Mouse (Mus musculus): ENCODE data around the gene Slc51a. TPM values are rescaled to one million over a fixed set of nuclear protein-coding genes. Genes with fewer than 3 reads are reported as not detected.

The Slc51a gene
- polyA plus RNA-seq, 1 experiment from 2014 or later, result 0.40 TPM

- Histone ChIP-seq H3K27me3 (no peaks in the 10 kb centered on the region), H3K4me2 (peak overlapping the region; percentile 46), H3K4me1 (peaks cover 29% of the 10 kb centered on the region), H3K4me3 (replicated peaks) (0 out of 2 replicates have a peak overlapping the region, but pooled peaks have one; percentile 10), H3K27ac (peak overlapping the region; percentile 99), H3K36me3 (replicated peaks) (no peaks in the 10 kb centered on the region), H3K9ac (peak overlapping the region; percentile 56), H3K9me3 (no peaks in the 10 kb centered on the region)
- WGBS, result 7% methylated on average over 21 of the region's 21 CpGs
- peak; percentile 94 for ATAC-seq (ENCODE audit: low FRiP score)
Observed at GRCm38 (mm10) chr16:32516006-32516962, 28.6 kb upstream of the Slc51a start.

GRCm38 (mm10) chr16:32513948-32514347 lies 26.3 kb upstream of the Slc51a start:
- 90% methylated on average over 6 of the region's 6 CpGs for WGBS

GRCm38 (mm10) chr16:32513401-32513800 lies 25.7 kb upstream of the Slc51a start:
- H3K27ac ChIP-seq, result no peak overlapping the region
- H3K4me1 ChIP-seq, result peaks cover 33% of the 10 kb centered on the region
- WGBS, result 86% methylated on average over 6 of the region's 6 CpGs
- H3K9ac ChIP-seq, result no peak overlapping the region
- H3K27me3 ChIP-seq, result no peaks in the 10 kb centered on the region
- H3K9me3 ChIP-seq, result no peaks in the 10 kb centered on the region
- no peak for ATAC-seq (ENCODE audit: low FRiP score)
- H3K36me3 ChIP-seq (replicated peaks), result no peaks in the 10 kb centered on the region
- no peak overlapping the region for H3K4me3 ChIP-seq (replicated peaks)
- no peak overlapping the region for H3K4me2 ChIP-seq

More at GRCm38 (mm10) chr16:32513948-32514347, 26.3 kb upstream of the Slc51a start:
- Histone ChIP-seq H3K27me3 (no peaks in the 10 kb centered on the region), H3K4me1 (peaks cover 33% of the 10 kb centered on the region), H3K4me2 (no peak overlapping the region), H3K27ac (no peak overlapping the region), H3K36me3 (replicated peaks) (no peaks in the 10 kb centered on the region), H3K9me3 (no peaks in the 10 kb centered on the region), H3K4me3 (replicated peaks) (no peak overlapping the region), H3K9ac (no peak overlapping the region)
- ATAC-seq (ENCODE audit: low FRiP score), result no peak

- Histone ChIP-seq H3K4me3 (replicated peaks) (no peak overlapping the region), H3K9me3 (no peaks in the 10 kb centered on the region), H3K36me3 (replicated peaks) (no peaks in the 10 kb centered on the region), H3K4me1 (peaks cover 33% of the 10 kb centered on the region), H3K4me2 (no peak overlapping the region), H3K9ac (no peak overlapping the region), H3K27me3 (no peaks in the 10 kb centered on the region), H3K27ac (0 out of 2 replicates have a peak overlapping the region, but pooled peaks have one; percentile 6)
- ATAC-seq (ENCODE audit: low FRiP score), result no peak
- WGBS, result 74% methylated on average over 3 of the region's 3 CpGs
Observed at GRCm38 (mm10) chr16:32512921-32513320, 25.2 kb upstream of the Slc51a start.

DNA sequence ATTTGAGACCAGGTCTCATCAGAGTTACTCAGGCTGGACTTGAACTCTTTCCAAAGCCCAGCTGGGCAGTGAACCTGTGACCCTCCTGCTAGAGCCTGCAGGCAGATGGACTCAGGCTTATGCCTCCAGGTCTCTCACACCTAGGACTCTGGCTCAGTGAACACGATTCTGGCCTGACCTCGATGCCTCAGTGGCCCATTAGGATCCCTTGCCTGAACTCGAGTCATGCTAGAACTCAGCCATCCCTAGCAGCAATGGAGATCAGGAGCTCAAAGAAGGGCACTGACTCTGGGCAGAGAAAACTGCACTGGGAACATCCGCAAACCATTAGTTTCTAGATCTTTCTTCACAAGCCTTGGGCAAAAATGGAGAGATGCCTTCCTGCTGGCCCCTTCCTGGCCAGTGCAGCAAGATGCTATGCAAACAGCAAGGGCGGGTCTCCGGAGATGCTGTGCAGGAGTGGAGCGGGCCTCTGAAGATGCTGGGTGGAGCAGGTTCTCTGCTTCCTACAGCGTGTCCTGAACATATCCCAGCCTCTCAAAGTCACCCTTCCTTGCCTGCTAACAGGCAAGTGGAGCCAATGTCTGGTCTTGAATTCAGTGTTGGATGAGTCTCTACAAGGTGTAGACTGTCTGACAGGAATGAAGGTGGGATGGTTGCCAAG lies 24.3 kb upstream of the Slc51a start:
- Histone ChIP-seq H3K36me3 (replicated peaks) (no peaks in the 10 kb centered on the region), H3K9me3 (no peaks in the 10 kb centered on the region), H3K4me1 (peaks cover 33% of the 10 kb centered on the region), H3K27me3 (no peaks in the 10 kb centered on the region), H3K4me2 (no peak overlapping the region), H3K4me3 (replicated peaks) (no peak overlapping the region), H3K9ac (no peak overlapping the region), H3K27ac (no peak overlapping the region)
- 87% methylated on average over 8 of the region's 8 CpGs for WGBS
- ATAC-seq (ENCODE audit: low FRiP score), result no peak

GRCm38 (mm10) chr16:32511338-32511734 lies 23.7 kb upstream of the Slc51a start:
- no peak overlapping the region for H3K4me3 ChIP-seq (replicated peaks)
- WGBS, result 77% methylated on average over 3 of the region's 3 CpGs
- H3K4me1 ChIP-seq, result peaks cover 28% of the 10 kb centered on the region
- no peaks in the 10 kb centered on the region for H3K36me3 ChIP-seq (replicated peaks)
- no peak overlapping the region for H3K4me2 ChIP-seq
- no peak overlapping the region for H3K27ac ChIP-seq
- H3K9me3 ChIP-seq, result no peaks in the 10 kb centered on the region
- H3K9ac ChIP-seq, result no peak overlapping the region
- no peak for ATAC-seq (ENCODE audit: low FRiP score)
- no peaks in the 10 kb centered on the region for H3K27me3 ChIP-seq

GRCm38 (mm10) chr16:32510399-32511337 lies 23.0 kb upstream of the Slc51a start:
- no peak for ATAC-seq (ENCODE audit: low FRiP score)
- WGBS, result 75% methylated on average over 18 of the region's 18 CpGs
- H3K27ac ChIP-seq, result no peak overlapping the region

GRCm38 (mm10) chr16:32509066-32509942 lies 21.6 kb upstream of the Slc51a start:
- ATAC-seq (ENCODE audit: low FRiP score), result 0 out of 2 replicates have a peak, but pooled peaks have one; percentile 21

More at GRCm38 (mm10) chr16:32510399-32511337, 23.0 kb upstream of the Slc51a start:
- Histone ChIP-seq H3K4me3 (replicated peaks) (no peak overlapping the region), H3K9me3 (no peaks in the 10 kb centered on the region), H3K4me2 (no peak overlapping the region), H3K27me3 (no peaks in the 10 kb centered on the region), H3K9ac (no peak overlapping the region), H3K36me3 (replicated peaks) (no peaks in the 10 kb centered on the region), H3K4me1 (peaks cover 22% of the 10 kb centered on the region)

GRCm38 (mm10) chr16:32508506-32509065 lies 20.9 kb upstream of the Slc51a start:
- Histone ChIP-seq H3K27ac (no peak overlapping the region), H3K4me2 (no peak overlapping the region), H3K27me3 (no peaks in the 10 kb centered on the region), H3K9ac (no peak overlapping the region), H3K4me1 (peaks cover 16% of the 10 kb centered on the region), H3K36me3 (replicated peaks) (no peaks in the 10 kb centered on the region), H3K4me3 (replicated peaks) (no peak overlapping the region), H3K9me3 (no peaks in the 10 kb centered on the region)
- ATAC-seq (ENCODE audit: low FRiP score), result no peak
- 33% methylated on average over 3 of the region's 3 CpGs for WGBS

More at GRCm38 (mm10) chr16:32509066-32509942, 21.6 kb upstream of the Slc51a start:
- Histone ChIP-seq H3K27me3 (no peaks in the 10 kb centered on the region), H3K36me3 (replicated peaks) (no peaks in the 10 kb centered on the region), H3K9me3 (no peaks in the 10 kb centered on the region), H3K27ac (no peak overlapping the region), H3K4me3 (replicated peaks) (no peak overlapping the region), H3K9ac (no peak overlapping the region), H3K4me2 (no peak overlapping the region), H3K4me1 (peaks cover 16% of the 10 kb centered on the region)
- 63% methylated on average over 9 of the region's 9 CpGs for WGBS

DNA sequence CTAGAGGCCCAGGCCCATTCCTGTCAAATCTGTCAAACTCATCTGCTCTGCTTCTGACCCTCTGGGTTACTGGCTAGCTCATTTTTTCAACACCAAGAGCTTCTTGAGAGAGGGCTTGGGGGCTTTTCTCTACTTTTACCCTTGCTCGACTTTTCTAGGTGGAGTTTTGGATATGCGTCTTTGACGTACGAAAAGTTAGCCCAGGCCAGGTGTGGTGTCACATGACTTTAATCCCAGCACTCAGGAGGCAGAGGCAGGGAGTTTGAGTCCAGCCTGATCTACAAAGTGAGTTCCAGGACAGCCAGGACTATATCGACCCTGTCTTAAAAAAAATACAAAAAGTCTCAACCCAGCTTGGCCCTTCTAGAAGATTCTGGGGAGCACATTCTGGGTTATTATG lies 20.4 kb upstream of the Slc51a start:
- H3K9ac ChIP-seq, result no peak overlapping the region
- no peak overlapping the region for H3K27ac ChIP-seq
- H3K4me3 ChIP-seq (replicated peaks), result no peak overlapping the region
- 86% methylated on average over 5 of the region's 5 CpGs for WGBS
- H3K27me3 ChIP-seq, result no peaks in the 10 kb centered on the region
- no peak for ATAC-seq (ENCODE audit: low FRiP score)
- peaks cover 16% of the 10 kb centered on the region for H3K4me1 ChIP-seq
- H3K36me3 ChIP-seq (replicated peaks), result no peaks in the 10 kb centered on the region
- H3K4me2 ChIP-seq, result no peak overlapping the region
- H3K9me3 ChIP-seq, result no peaks in the 10 kb centered on the region

DNA sequence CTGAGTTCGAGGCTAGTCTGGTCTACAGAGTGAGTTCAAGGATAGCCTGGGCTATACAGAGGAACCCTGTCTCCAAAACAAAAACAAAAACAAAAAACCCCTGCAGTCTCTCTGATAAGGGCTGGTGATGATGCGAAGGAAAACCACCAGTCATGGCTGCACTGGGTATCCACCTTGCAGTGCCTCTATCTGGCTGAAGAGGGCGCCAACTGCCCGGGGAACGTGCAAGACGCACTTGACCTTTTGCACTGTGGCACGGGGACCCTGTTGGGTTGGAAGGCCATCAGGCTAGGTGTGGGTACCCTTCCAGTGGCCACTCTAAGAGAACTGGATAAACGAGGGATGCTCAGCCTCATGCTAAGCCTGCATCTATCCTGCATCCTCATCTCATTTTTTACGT lies 19.7 kb upstream of the Slc51a start:
- Histone ChIP-seq H3K27ac (no peak overlapping the region), H3K9ac (no peak overlapping the region), H3K4me1 (peaks cover 16% of the 10 kb centered on the region)

More for the DNA sequence above, 19.7 kb upstream of the Slc51a start:
- WGBS, result 24% methylated on average over 9 of the region's 9 CpGs
- no peak for ATAC-seq (ENCODE audit: low FRiP score)
- no peaks in the 10 kb centered on the region for H3K9me3 ChIP-seq
- H3K4me2 ChIP-seq, result no peak overlapping the region
- no peak overlapping the region for H3K4me3 ChIP-seq (replicated peaks)
- H3K27me3 ChIP-seq, result no peaks in the 10 kb centered on the region
- no peaks in the 10 kb centered on the region for H3K36me3 ChIP-seq (replicated peaks)
